Mouse (Mus musculus) intestine, postnatal 0 days (tissue): ENCODE data around the gene Rbm14. TPM values are rescaled to one million over a fixed set of nuclear protein-coding genes. Genes with fewer than 3 reads are reported as not detected.
A peak's percentile ranks its signal among the peaks of the same experiment; 100 is the strongest.
"Not testable (repeated sequence)": the region's sequence is repeated elsewhere in the genome, so short reads cannot be mapped to it uniquely, and the experiment has no call there.

ENCODE experiments used
- ATAC-seq: fragments of 200-750 bp; cut with Nextera tagmentation; 2 replicates; pipeline ENCODE4 v1.8.0; 2017; ENCODE audit warnings: mild to moderate bottlenecking, moderate TSS enrichment, moderate library complexity
- H3K27ac ChIP-seq: fragments of 300-500 bp; sonication (generic); 2 replicates; pipeline ENCODE4 v1.5.1; 2014; ENCODE audit warnings: mild to moderate bottlenecking, low read depth, low read length, moderate library complexity
- H3K27me3 ChIP-seq: fragments of 300-500 bp; sonication (generic); replicated peaks from 2 replicates; pipeline ENCODE4 v1.6.1; 2014; ENCODE audit warnings: low read length, mixed read lengths; ENCODE audit not compliant: control insufficient read depth, insufficient read depth
- H3K36me3 ChIP-seq: fragments of 300-500 bp; sonication (generic); 2 replicates; pipeline ENCODE4 v1.6.1; 2014; ENCODE audit warnings: mild to moderate bottlenecking, moderate library complexity; ENCODE audit not compliant: control insufficient read depth, insufficient read depth
- H3K4me1 ChIP-seq: fragments of 300-500 bp; sonication (generic); replicated peaks from 2 replicates; pipeline ENCODE4 v1.6.1; 2014; ENCODE audit warnings: antibody characterized with exemption, low read length, mixed read lengths; ENCODE audit not compliant: control insufficient read depth, insufficient read depth
- H3K4me2 ChIP-seq: fragments of 300-500 bp; sonication (generic); replicated peaks from 2 replicates; pipeline ENCODE4 v1.6.1; 2014; ENCODE audit warnings: low read depth, mild to moderate bottlenecking, moderate library complexity
- H3K4me3 ChIP-seq: fragments of 300-500 bp; sonication (generic); 2 replicates; pipeline ENCODE4 v1.5.1; 2014; ENCODE audit warnings: low read depth, low read length
- H3K9ac ChIP-seq: fragments of 300-500 bp; sonication (generic); 2 replicates; pipeline ENCODE4 v1.6.1; 2014; ENCODE audit warnings: mild to moderate bottlenecking, low read depth, low read length
- H3K9me3 ChIP-seq: fragments of 300-500 bp; sonication (generic); 2 replicates; pipeline ENCODE4 v1.6.1; 2016; ENCODE audit warnings: mixed run types; ENCODE audit not compliant: control insufficient read depth
- CTCF ChIP-seq: sonication (generic); IDR thresholded peaks from 2 replicates; pipeline ENCODE4 v1.5.1; 2016; ENCODE audit warnings: low read depth, mild to moderate bottlenecking, control low read depth, antibody characterized with exemption, moderate library complexity
- WGBS: fragments of 180-500 bp; shearing (Covaris S2); extraction: QIAGEN DNeasy Blood & Tissue Kit; methylation state at CpG from one replicate; pipeline ENCODE4 v1.1.7; 2014; 5-methylcytosine and 5-hydroxymethylcytosine counted together
- polyA plus RNA-seq: library from polyadenylated mRNA; unstranded; fragments of >200 nt; fragmentation: Nextera tagmentation; extraction: Ambion mirVana; gene quantifications from 2 replicates; pipeline ENCODE4 v1.2.1, GENCODE M21; 2015

Rbm14 gene
- polyA plus RNA-seq, 1 experiment from 2014 or later, result 21.8 TPM

DNA sequence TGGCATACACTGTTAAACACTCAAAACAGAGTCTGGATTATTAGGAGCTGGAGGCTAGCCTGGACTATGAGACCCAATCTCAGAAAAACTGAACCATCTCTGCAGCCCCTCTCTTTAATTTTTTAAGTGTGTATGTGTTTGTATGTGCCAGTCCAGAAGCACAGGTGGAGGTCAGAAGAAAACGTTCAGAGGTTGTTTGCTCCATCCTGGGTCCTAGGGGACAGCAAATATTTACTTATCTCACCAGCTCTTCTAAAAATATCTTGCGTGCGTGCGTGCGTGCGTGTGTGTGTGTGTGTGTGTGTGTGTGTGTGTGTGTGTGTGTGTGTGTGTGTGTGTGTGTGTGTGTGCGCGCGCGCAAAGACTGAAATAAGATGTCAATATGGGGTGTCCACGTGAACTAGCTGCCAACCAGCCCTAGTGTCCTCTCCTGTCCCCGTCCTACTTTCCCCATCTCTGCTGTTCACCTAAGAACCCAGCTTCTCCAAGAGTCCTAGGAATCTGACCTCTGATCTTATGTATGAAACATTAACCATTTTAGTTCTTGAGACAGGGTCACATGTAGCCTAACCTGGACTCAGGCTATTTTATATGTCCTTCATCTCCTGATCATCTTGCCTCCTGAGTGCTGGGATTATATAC is 43.8 kb downstream of the Rbm14 start:
- no peaks in the 10 kb centered on the region for H3K9me3 ChIP-seq
- H3K4me1 ChIP-seq, result no peaks in the 10 kb centered on the region
- no peak for TF ChIP-seq CTCF
- no peak overlapping the region for H3K27ac ChIP-seq
- WGBS, result 55% methylated on average over 8 of the region's 12 CpGs
- H3K27me3 ChIP-seq, result no peaks in the 10 kb centered on the region
- H3K36me3 ChIP-seq, result peaks cover 43% of the 10 kb centered on the region
- no peak overlapping the region for H3K4me3 ChIP-seq
- no peak overlapping the region for H3K4me2 ChIP-seq
- H3K9ac ChIP-seq, result no peak overlapping the region
- no peak for ATAC-seq

- Histone ChIP-seq H3K36me3 (peaks cover 32% of the 10 kb centered on the region), H3K27ac (no peak overlapping the region), H3K4me2 (no peak overlapping the region), H3K9ac (no peak overlapping the region), H3K9me3 (no peaks in the 10 kb centered on the region), H3K4me3 (no peak overlapping the region), H3K27me3 (no peaks in the 10 kb centered on the region), H3K4me1 (no peaks in the 10 kb centered on the region)
- TF ChIP-seq CTCF, result 0 out of 2 replicates have a peak, but pooled peaks have one; percentile 36
- ATAC-seq, result no peak
- 69% methylated on average over 1 of the region's 1 CpGs for whole genome bisulfite sequencing
Observed at GRCm38 (mm10) chr19:4762876-4763275, 48.6 kb downstream of the Rbm14 start.

- not testable (repeated sequence) for H3K4me3 ChIP-seq, H3K9me3 ChIP-seq, H3K4me2 ChIP-seq, H3K4me1 ChIP-seq, H3K27ac ChIP-seq, H3K9ac ChIP-seq, ATAC-seq, H3K27me3 ChIP-seq
- H3K36me3 ChIP-seq, result peaks cover 21% of the 10 kb centered on the region
- 86% methylated on average over 8 of the region's 8 CpGs for WGBS
Observed at GRCm38 (mm10) chr19:4760544-4760943, 50.9 kb downstream of the Rbm14 start.

GRCm38 (mm10) chr19:4756921-4757320 is 54.5 kb downstream of the Rbm14 start:
- no peaks in the 10 kb centered on the region for H3K9me3 ChIP-seq
- TF ChIP-seq CTCF, result no peak
- ATAC-seq, result no peak

DNA sequence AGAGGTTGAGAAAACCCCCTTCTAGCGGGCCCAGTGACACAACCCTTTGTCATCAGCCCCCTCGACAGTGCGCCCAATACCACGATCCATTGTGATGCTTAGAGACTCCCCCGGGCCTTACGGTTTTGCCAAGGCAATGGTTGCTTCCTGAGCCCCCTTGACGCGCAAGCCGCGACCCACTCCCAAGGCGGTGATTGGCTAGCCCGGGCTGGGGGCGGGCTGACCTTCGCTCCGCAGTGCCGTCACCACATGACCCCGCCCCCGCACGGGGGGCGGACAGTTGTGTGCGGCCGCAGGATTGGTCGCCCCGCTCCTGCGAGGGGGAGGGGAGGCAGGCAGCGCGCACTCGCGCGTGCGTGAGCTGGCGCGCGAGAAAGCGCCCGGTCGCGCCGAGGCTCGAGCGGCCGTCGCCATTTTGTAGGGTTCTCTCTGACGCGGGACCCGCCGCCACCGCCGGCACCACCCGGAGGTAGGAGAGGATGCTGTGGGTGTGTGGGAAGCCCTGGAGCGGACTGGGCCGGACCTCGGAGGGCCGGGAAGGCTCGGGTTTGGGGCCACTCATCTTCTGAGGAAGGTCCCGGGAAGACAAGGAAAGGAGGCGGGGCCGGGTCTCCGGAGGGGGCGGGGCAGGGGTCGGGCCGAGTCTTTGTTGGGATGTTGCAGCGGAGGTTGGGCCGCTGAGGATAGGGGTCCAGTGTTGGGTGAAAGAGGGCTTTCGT is 55.1 kb downstream of the Rbm14 start, which contains the start of gene Rbm4b:
TSS of gene Rbm4b (plus strand) at position 305 of the 719 bp plus-strand sequence.
- TF ChIP-seq CTCF, result no peak
- WGBS, result 1% methylated on average over 63 of the region's 65 CpGs
- H3K4me2 ChIP-seq, result peak within 1 kb of the TSS; percentile 75

More at GRCm38 (mm10) chr19:4756921-4757320, 54.5 kb downstream of the Rbm14 start:
- 2% methylated on average over 9 of the region's 9 CpGs for WGBS
- peak overlapping the region; percentile 62 for H3K9ac ChIP-seq
- peak overlapping the region; percentile 72 for H3K4me3 ChIP-seq
- H3K36me3 ChIP-seq, result peaks cover 2% of the 10 kb centered on the region; the same call in 1 of the 2 replicates
- H3K27me3 ChIP-seq, result no peaks in the 10 kb centered on the region
- H3K4me2 ChIP-seq, result peak overlapping the region; percentile 75
- H3K4me1 ChIP-seq, result no peaks in the 10 kb centered on the region; the same call in 1 of the 2 replicates
- peak overlapping the region; percentile 72 for H3K27ac ChIP-seq

GRCm38 (mm10) chr19:4755565-4756192 is 55.8 kb downstream of the Rbm14 start:
- no peaks in the 10 kb centered on the region for H3K27me3 ChIP-seq
- ATAC-seq, result peak; percentile 66
- H3K4me2 ChIP-seq, result peak overlapping the region; percentile 75
- H3K27ac ChIP-seq, result peak overlapping the region; percentile 72
- H3K36me3 ChIP-seq, result no peaks in the 10 kb centered on the region
- WGBS, result 0% methylated on average over 10 of the region's 10 CpGs
- no peaks in the 10 kb centered on the region; the same call in 1 of the 2 replicates for H3K4me1 ChIP-seq
- H3K9me3 ChIP-seq, result no peaks in the 10 kb centered on the region
- H3K9ac ChIP-seq, result peak overlapping the region; percentile 62; the same call in 1 of the 2 replicates
- peak; percentile 98 for TF ChIP-seq CTCF
- H3K4me3 ChIP-seq, result peak overlapping the region; percentile 72

More for the DNA sequence above, 55.1 kb downstream of the Rbm14 start, which contains the start of gene Rbm4b:
- no peaks in the 10 kb centered on the region for H3K27me3 ChIP-seq
- ATAC-seq, result peak; percentile 94
- H3K4me1 ChIP-seq, result no peaks in the 10 kb centered on the region; the same call in 1 of the 2 replicates
- H3K9me3 ChIP-seq, result no peaks in the 10 kb centered on the region
- peak within 1 kb of the TSS; percentile 72 for H3K4me3 ChIP-seq
- no peaks in the 10 kb centered on the region for H3K36me3 ChIP-seq
- H3K27ac ChIP-seq, result peak within 1 kb of the TSS; percentile 72
- H3K9ac ChIP-seq, result peak within 1 kb of the TSS; percentile 62

Other genes with a start within 250 kb of the Rbm14 start
- gene Lrfn4, start 196.0 kb downstream of the Rbm14 start, polyA plus RNA-seq, result 4.6 and 4.8 TPM in 2 replicates
- 37.0 and 37.4 TPM in 2 replicates for gene Rce1, start 186.0 kb downstream of the Rbm14 start, polyA plus RNA-seq
- 1.0 and 1.1 TPM in 2 replicates for gene Gm960, start 113.0 kb downstream of the Rbm14 start, polyA plus RNA-seq
- 0.27 and 0.31 TPM in 2 replicates for gene Sptbn2, start 100.5 kb downstream of the Rbm14 start, polyA plus RNA-seq
- 17.0 and 18.3 TPM in 2 replicates for gene Rbm4b, start 55.1 kb downstream of the Rbm14 start, polyA plus RNA-seq
- gene Rbm4, start 17.7 kb downstream of the Rbm14 start, polyA plus RNA-seq, result 20.3 and 21.6 TPM in 2 replicates
- 18.4 and 19.5 TPM in 2 replicates for gene Gm21992, start within 50 bp of the Rbm14 start, polyA plus RNA-seq
- gene Ccs, start 27.7 kb upstream of the Rbm14 start, polyA plus RNA-seq, result 44.9 and 46.3 TPM in 2 replicates
- not detected in 2 replicates for gene Ccdc87, start 27.7 kb upstream of the Rbm14 start, polyA plus RNA-seq
- 15.6 and 16.4 TPM in 2 replicates for gene Ctsf, start 43.5 kb upstream of the Rbm14 start, polyA plus RNA-seq
- 0.47 and 0.56 TPM in 2 replicates for gene Actn3, start 66.3 kb upstream of the Rbm14 start, polyA plus RNA-seq
- gene Zdhhc24, start 67.0 kb upstream of the Rbm14 start, polyA plus RNA-seq, result 7.6 and 9.1 TPM in 2 replicates
- gene Bbs1, start 95.0 kb upstream of the Rbm14 start, polyA plus RNA-seq, result 0.60 and 0.98 TPM in 2 replicates
- gene Dpp3, start 116.7 kb upstream of the Rbm14 start, polyA plus RNA-seq, result 59.2 and 60.0 TPM in 2 replicates
- 0.46 and 0.89 TPM in 2 replicates for gene Peli3, start 131.5 kb upstream of the Rbm14 start, polyA plus RNA-seq
- gene Mrpl11, start 150.5 kb upstream of the Rbm14 start, polyA plus RNA-seq, result 73.7 and 78.1 TPM in 2 replicates
- gene Npas4, start 178.7 kb upstream of the Rbm14 start, polyA plus RNA-seq, result 0.09 and 0.12 TPM in 2 replicates
- 1.3 and 1.8 TPM in 2 replicates for gene Slc29a2, start 212.2 kb upstream of the Rbm14 start, polyA plus RNA-seq
- 16.2 and 17.9 TPM in 2 replicates for gene B4gat1, start 227.2 kb upstream of the Rbm14 start, polyA plus RNA-seq
- gene AC124502.3, start 227.3 kb upstream of the Rbm14 start, polyA plus RNA-seq, result 0.56 TPM in 1 of 2 replicates, not detected in the other
- gene Brms1, start 229.7 kb upstream of the Rbm14 start, polyA plus RNA-seq, result 33.2 and 33.4 TPM in 2 replicates
- 0.77 and 0.78 TPM in 2 replicates for gene Rin1, start 238.8 kb upstream of the Rbm14 start, polyA plus RNA-seq